Mouse (Mus musculus): ENCODE data around the gene Rai1. TPM values are rescaled to one million over a fixed set of nuclear protein-coding genes. Genes with fewer than 3 reads are reported as not detected.
A peak's percentile ranks its signal among the peaks of the same experiment; 100 is the strongest.

Rai1 gene
- total RNA-seq, 2 experiments from 2014 or later, result 10.8 to 26.8 TPM

DNA sequence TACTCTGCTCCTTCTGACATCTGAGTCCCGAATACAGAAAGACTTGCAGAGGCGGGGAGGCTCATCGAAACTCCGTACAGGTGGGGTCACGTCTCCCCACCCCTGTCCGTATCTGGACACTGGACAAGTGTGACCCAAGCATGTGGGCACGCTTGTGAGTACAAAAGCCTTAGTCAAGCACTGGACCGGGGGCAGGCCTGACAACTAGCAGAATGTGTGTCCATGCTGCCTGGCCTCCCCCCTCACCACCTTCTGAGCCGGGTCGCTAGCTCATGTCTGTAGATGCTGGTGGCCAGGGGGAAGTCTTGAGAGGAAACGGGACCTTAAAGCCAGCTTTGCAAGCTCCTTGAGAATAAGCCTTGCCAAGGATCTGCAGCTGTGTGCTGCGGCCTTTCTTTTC, 106.9 kb downstream of the Rai1 start:
- ATAC-seq (replicated peaks; ENCODE audit: poor library complexity), result no peak

DNA sequence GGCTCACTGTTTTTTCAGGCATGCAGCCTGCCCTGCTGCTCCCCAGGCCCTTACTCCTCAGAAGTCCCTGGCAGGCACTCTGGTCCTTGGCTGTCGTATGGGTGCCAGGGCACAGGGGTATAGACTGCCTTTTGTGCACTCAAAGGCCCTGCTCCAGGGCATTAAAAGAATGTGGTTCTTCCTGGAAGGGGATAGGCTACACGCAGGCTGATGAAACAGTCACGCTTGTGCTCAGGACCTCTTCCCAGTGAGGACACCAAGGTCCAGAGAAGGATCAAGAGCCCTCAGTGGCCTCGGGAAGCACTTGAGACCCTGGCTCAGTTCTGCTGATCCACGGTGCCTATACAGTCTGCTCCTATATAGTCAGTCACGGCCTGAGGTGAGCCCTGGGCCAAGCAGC, 108.5 kb downstream of the Rai1 start:
- ATAC-seq (replicated peaks; ENCODE audit: poor library complexity), result no peak

DNA sequence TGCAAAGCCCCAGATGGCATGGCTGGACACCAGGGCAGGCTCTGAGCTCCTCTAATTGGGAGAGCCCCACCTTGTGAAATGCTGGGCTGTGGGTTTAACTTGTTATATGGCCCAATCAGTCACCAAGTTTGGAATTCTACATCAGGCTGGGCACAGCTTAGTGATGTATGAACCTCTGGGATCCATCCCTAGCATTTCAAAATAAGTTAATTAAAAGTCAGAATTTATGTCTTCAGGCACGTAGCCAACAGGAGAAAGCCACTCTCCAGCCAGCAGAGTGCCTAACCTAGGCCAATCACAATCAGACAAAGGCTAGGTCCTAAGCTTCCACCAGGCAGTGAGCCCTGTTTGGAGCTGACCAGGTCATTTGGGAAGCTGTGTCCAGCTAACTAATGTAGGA, 111.9 kb downstream of the Rai1 start:
- no peak for ATAC-seq (replicated peaks; ENCODE audit: poor library complexity)

DNA sequence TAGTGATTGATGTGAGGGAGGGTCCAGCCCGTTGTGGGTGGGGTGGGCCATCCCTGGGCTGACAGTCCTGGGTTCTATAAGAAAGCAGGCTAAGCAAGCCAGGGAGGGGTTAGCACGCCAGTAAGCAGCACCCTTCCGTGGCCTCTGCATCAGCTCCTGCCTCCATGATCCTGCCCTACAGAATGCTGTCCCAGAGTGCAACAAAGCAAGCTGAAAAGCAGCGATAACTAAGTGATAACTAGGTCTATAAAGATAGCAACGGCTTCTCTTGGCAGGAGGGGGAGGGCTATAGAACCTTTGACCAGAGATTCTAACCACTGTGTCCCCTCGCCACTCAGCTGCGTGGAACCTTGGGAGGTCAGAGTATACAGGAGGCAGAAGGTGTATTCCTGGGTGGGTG, 112.7 kb downstream of the Rai1 start:
- ATAC-seq (replicated peaks; ENCODE audit: poor library complexity), result peak; percentile 42

DNA sequence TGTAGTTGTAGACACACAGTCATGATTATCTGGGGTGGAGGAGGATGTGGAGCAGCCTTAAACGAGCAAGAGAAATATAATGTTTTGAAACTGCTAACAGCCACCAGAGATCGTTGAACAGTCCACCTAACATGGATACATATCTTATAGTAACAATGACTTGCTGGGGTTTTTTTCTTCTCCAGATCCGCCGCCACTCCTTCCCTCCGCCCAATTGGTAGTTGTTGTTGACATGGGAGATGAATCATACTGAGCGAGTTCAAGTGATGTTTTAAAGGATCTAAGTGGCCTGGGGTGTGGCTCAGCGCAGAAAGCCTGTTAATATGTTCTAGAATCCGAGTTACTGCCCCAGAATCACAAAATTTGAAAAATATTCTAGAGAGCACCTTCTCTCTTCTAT, 114.8 kb downstream of the Rai1 start:
- no peak for ATAC-seq (replicated peaks; ENCODE audit: poor library complexity)

DNA sequence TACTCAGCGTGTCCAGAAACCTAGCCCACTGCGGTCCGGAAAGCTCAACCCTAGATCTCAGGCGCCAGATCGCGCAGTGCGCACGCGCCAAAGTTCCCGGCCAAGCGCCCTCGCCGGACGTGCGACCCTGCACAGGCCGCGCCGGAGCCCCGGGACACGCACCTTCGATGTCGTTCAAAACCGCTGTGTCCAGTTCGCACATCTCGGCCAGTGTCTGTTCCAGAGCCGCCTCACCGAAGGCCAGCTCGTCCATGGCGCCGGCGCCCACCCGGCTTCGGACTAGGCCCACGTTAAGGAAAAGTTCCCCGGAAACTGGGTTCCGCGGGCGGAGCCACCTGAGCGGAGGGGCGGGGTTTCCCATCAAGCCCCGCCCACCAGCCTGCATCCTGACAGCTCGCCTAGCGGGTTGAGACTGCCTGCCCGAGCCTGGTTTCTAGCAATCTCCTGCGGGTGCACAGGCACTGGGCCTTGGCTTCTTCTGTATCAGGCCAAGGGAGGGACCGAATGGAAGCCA, 115.5 kb downstream of the Rai1 start:
- peak; percentile 66 for ATAC-seq (replicated peaks; ENCODE audit: poor library complexity)

DNA sequence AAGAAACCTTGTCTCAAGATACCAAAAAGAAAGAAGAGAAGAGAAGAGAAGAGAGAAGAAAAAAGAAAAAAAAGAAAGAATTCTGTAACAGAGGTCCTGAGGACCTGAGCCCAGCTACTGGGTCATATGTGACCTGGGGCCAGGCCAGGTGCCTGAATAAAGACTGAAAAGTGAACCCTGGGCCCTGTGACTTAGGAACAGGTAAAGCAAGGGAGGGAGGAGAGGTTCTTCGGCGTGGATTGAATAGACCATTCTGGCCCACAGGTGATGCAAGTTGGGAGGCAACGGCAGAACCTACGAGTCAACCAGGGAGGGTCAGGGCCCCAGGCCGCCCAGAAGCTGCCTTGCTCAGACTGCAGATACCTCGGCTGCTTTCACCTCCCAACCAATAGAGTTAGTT, 116.6 kb downstream of the Rai1 start:
- no peak for ATAC-seq (replicated peaks; ENCODE audit: poor library complexity)

DNA sequence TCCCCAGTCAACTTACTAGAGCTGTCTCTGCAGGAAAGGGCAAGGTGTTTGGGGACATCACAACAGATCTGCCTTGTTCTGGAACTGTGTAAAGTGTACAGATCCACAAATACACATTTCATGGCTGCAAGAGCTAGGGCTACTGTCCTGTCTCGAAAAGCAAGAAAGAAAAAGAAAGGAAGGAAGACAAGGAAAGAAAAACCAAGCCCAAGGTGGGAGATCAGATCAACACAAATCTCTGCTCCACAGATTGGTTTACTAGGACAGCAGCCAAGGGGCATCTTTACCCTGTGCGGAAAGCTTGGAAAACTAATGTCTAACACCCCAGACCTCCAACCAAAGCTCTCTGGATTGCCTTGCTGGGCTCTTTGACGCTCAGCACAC, 117.3 kb downstream of the Rai1 start:
- ATAC-seq (replicated peaks; ENCODE audit: poor library complexity), result no peak

DNA sequence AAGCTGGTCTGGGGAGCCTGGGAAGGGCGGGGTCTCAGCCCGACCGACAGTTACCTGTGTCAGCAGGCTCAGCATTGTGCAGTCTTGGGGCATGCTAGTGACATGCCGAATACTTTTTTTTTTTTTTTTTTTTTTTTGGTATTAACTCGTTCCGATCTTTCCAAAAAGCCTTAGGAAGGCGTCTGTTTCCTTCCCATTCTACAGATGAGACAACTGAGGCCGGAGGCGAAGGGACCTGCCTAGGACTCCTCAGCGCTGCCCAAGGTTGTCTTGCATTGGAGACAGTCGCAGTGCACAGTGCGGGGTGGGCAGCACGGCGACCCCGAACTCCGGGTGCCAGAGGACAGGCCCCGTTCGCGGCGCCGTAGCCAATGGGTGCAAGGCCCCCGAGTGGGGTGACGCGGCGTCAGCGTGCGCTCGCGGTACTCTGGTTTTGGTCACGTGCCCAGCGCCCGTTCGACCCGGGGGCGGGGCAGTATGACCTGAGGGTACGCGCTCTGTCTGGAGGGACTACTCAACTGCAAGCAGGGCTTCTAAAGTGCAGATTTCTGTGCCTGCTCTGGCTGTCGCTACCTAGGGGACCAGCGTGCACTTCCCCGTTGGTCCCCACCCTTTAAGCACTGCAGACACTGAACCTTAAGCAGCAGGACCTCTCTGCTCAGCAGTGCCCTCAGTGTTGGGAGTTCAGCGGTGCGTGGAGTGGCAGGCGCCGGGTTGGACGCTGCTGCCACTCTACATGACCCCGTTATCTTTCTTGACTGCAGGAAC, 117.8 kb downstream of the Rai1 start, which contains the start of gene Srebf1:
TSS of gene Srebf1 (minus strand) at position 113 of the 768 bp plus-strand sequence.
- peak; percentile 70 for ATAC-seq (replicated peaks; ENCODE audit: poor library complexity)

DNA sequence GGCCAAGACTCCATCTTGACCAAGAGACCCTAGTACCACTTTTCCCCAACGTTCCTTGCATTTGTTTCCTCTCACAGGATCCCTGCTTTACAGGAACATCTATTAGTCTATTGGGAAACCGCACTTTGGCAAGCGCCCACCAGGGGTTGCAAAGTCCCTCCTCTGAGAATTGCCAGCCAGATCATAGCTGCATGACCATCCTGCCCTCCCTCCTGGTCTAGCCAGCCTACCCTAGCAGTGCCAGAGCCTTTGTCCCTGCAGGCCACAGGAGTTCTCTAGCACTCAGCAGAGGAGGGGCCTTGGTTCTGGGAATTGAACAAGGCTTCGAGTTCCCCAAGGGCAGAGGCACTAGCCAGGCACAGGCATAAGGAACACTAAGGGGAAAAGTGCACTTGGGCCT, 119.9 kb downstream of the Rai1 start:
- no peak for ATAC-seq (replicated peaks; ENCODE audit: poor library complexity)

DNA sequence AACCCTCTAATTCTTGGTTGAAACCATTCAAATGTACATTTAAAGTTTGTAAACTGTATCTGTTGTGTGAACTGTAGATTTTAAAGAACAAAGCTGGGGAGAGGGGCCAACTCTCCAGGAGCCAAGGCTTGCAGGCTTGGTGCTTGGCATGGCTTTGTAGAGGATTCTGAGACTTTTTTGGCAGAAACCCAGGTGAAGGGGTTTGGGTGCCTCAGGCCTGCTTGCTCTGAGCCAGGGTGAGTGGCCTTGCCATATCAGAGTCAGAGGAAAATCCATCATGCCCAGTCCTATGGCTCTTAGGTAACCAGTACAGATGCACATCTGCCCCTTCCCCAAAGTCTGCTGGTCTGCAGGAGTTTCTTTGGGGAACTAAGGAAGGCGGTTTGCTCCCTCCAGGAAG, 121.1 kb downstream of the Rai1 start:
- ATAC-seq (replicated peaks; ENCODE audit: poor library complexity), result no peak

DNA sequence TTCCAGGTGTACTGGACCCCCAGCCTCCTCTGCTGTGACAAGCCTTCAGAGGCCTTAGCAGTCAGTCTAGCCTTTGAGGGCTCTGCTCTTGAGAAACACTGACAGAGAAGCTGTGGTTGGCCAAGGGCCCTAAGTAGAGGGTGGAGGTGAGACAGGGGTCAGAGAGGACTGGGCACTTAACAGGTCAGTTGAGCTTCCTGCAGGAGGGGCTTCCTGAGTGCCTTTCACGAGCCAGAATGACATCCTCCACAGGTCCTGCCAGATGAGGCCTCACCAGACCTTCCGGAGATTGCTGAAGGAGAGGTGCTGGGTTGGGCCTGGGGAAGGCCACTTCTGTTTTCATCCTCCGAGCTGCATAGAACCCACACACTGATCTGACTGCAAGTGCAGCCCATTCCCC, 123.7 kb downstream of the Rai1 start:
- ATAC-seq (replicated peaks; ENCODE audit: poor library complexity), result no peak

DNA sequence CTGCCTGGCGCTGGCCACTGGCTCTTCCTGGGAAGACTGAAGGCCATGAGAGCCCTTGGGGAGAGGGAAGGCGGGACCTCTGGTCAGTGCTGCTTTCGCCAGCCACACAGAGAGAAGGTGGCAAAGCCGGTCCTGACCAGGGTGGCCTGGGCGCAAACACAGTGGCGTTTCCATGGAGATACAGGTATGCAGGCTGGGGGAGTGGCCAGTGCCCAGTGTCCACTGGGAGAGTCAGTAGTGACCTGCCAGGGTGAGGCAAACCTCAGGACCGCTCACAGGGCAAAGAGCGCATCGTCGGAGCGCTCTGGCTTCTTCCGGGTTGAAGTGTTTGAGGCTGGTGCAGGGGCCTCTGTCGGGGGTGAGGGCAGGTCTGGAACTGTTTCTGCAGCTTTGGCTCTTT, 125.0 kb downstream of the Rai1 start:
- no peak for ATAC-seq (replicated peaks; ENCODE audit: poor library complexity)

DNA sequence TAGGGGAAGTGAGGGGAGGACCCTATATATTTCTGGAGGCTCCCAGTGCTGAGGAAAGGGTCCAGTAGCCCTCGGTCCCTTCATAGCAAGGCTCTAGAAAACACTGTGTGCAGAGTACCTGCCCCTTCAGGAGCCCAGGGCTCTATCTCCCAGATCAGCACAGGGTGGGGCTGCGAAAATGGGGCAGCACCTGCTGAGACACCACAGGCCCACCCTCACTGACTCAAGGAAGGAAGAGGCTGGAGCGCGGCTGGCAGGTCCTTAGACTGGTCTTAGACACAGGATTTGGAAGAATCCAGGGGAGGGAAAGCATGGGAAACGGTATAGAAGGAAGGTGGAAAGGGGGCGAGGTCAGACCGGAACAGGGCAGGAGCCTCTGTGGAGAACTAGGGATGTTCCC, 125.7 kb downstream of the Rai1 start:
- ATAC-seq (replicated peaks; ENCODE audit: poor library complexity), result no peak

DNA sequence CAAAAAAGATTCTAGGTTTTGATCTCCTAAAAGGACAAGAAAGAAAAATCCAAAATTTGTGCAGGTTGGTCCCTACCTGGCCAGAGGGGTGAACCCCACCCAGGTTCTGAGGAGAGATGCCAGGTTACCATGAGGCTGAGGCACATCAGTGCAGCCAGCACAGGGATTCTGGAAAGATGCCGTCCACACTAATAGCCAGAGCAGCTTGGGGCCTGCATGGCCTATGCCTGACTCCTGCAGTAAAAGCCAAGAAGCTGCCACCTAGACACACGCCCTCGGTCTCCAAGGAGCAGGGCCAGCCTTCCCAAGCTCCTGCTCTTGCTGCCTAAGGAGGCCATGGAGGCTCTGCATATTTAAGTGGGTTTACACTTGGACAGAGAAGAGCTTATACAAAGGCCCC, 126.5 kb downstream of the Rai1 start:
- no peak for ATAC-seq (replicated peaks; ENCODE audit: poor library complexity)

DNA sequence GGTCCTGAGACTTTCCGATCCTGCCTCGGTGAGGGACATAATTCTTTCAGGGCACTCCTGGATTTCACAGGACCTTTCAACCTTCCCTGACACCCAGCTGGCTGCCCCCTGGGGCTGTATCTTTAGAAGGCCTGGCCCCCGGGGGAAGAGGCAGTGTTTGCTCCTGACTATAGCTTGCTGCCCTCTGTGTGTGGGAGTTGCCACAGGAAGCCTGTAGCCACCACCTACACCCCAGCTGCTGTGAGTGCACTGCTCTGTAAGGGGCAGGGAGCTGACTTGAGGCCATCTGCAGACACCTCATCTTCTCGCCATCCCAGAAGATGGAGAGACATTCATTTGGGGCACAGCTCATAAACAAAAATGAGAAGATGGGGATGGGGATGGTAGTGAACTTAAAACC, 127.1 kb downstream of the Rai1 start:
- ATAC-seq (replicated peaks; ENCODE audit: poor library complexity), result no peak

DNA sequence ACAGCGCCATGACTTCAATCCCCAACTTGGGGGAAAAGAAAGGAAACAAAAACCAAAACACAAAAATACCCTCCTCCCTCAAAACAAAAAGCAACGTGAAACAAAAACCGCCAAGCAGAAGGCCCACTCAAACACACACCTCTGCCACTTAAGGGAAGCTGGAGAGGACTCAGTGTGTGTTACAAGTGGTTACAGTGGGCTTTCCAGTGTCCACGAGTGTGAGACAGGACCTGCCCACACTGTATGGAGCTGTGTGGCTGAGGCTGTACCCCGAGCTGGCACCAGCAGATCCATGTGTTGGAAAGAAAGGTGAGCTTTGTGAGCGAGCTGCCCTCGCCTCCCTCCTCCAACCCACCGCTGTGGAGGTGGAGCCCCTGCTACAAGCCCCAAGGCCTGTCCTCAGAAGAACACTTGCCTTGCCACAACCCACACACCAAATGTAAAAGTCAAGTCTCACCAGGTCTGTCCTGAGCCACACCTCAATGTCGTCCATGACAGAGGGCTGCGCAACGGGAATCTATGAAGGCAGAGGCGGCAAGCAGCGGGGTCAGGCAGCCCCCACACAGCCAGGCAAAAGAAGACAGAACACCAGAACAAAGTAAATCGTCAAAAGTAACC, 127.7 kb downstream of the Rai1 start:
- ATAC-seq (replicated peaks; ENCODE audit: poor library complexity), result no peak

DNA sequence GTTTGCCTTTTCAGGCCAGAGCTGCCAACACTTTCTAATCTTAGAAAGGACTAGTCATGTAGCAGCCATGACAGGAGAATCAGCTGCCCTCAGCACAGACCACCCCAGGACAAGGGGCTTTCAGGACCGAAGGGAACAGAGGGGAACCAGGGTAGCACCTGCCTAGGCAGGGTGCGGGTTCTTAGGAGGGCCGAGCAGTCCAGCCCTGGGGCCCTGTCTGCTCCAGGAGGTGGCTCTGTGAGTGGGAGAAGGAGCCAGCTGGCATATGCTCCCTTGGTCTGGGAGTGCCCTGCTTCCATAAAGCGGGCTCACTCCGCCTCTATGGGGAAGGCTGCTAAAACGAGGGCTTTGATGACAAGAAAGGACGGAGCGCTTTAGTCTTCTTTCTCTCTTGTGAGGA, 128.4 kb downstream of the Rai1 start:
- ATAC-seq (replicated peaks; ENCODE audit: poor library complexity), result no peak

DNA sequence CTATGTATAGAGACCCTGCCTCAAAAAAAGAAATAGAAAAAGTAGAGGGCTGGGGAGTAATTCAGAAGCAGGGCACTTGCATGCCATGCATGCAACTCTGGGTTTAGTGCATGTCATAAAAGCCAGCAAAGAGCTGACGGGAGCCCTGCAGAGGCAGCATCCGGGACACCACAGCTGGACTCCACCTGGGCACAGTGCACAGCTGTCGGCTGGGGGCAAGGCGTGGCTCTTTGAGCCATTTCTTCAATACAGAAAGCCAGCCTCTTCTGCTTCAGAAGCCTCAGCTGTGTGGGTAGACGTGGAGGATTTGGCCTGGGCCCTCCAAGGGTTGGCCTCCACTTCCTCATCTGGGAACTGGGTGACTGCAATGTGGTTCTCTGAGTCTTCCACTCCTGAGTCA, 130.5 kb downstream of the Rai1 start:
- no peak for ATAC-seq (replicated peaks; ENCODE audit: poor library complexity)

DNA sequence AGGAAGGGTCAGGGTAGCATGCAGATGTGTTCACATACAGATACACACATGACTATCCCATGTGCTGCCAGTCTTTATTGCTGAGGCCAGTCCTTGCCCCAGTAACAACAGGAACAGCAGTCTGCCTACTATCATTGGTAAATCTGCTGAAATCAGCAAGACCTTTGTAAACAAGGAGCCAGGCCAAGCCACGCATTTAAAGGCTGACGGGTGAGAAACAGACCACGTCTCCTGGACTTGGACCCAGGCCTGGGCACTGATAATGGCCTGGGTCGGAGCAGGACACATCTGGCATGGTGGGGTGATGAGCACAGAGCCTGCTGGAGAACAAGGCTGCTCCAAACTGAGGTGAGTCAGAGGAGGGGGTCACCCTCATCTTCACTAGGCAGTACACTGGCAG, 135.7 kb downstream of the Rai1 start:
- ATAC-seq (replicated peaks; ENCODE audit: poor library complexity), result no peak

DNA sequence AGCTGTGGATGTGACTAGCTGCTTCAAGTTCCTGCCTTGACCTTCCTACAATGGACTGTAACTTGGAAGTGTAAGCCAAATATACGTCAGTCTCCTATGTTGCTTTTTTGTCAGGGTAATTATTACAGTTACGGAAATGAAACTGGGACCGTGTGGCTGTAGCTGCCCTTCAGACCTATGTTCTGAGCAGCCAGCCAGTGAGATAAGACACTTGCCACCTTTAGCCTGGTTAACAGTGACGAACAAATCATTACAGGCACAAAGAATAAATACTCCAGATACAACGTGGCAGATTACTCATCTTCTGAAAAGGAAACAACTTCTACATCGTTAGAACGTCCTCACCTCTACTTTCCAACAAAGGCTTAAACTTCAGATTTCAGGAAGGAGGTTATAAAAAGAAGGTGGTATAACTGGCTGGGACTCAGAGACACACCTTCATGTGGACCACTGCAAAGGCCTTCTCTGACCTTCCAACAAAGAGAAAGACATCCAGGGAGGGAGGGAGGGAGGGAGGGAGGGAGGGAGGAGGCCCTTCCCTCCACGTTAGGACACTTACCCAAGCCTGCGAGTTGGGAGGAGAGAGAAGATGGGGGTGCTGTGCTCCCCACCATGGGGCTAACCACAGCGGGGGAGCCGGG, 139.8 kb downstream of the Rai1 start:
- ATAC-seq (replicated peaks; ENCODE audit: poor library complexity), result no peak

DNA sequence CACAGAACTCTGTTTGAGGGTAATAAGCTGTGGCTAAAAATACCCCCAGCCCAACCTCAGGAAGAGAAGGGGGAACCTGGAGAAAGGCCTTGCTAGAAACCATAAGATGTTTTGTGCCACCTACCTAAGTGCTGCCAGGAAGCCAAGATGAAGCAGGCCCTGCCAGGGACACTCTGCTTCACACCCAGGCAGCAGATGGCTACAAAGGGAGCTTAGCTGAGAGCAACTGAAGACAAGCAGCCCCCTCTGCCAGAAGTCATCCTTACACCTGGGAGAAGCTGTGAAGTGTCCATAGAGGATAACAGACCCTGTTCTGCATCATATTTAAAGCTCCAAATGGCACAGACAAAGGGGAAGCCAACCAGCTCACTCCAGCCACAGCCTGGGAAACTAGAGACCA, 141.3 kb downstream of the Rai1 start:
- ATAC-seq (replicated peaks; ENCODE audit: poor library complexity), result no peak

All from megakaryocyte progenitor cell, adult 5-6 weeks (primary cell).